Mouse (Mus musculus) adrenal gland, postnatal 25 days (tissue): ENCODE measurements around the gene Os9. TPM values are rescaled to one million over a fixed set of nuclear protein-coding genes. Genes with fewer than 3 reads are reported as not detected.
"Not testable (repeated sequence)": the region's sequence is repeated elsewhere in the genome, so short reads cannot be mapped to it uniquely, and the experiment has no call there.

Experiments used
- DNase-seq: peaks from one replicate; pipeline ENCODE4 v3.0.0; 2021; ENCODE audit warnings: mixed read lengths
- total RNA-seq: library from RNA; stranded (reverse); gene quantifications from 2 replicates; pipeline ENCODE4 v1.2.3, GENCODE M21; 2021

The Os9 gene
- total RNA-seq, 1 experiment from 2014 or later, result 150 TPM

GRCm38 (mm10) chr10:127063913-127064870 is 56.7 kb downstream of the Os9 start:
- no peak for DNase-seq

DNA sequence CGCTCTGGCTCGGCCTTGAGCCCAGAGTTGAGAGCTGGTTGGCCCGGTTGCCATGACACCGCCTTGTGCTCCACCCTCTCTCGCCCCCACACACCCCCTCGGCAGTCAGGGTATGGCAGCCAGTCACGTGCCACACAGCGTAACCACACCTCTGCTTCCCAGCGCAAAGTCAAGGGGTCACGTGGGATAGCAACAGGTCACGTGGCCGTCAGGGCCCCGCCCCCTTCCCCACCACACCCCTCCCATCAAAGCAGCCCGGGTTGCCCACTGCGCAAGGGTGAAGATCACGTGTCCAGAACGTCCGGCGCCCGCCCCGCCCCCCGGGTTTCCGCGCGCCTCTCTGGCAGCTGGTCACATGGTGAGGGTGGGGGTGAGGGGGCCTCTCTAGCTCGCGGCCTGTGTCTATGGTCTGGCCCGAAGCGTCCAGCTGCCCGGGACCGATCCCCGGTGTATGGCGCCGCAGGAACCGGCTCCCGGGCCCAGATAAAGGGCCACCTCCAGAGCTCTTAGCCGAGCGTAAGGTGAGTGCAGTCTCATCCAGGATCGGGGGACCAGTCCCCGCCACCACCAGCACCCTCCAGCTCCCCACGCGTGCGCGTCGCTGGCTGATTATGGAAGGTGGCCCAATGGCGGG is 57.6 kb downstream of the Os9 start, which contains the start of gene Cdk4:
Cdk4 (plus strand) TSS at position 296 of the 634 bp plus-strand sequence.
- DNase-seq, result peak; percentile 99

DNA sequence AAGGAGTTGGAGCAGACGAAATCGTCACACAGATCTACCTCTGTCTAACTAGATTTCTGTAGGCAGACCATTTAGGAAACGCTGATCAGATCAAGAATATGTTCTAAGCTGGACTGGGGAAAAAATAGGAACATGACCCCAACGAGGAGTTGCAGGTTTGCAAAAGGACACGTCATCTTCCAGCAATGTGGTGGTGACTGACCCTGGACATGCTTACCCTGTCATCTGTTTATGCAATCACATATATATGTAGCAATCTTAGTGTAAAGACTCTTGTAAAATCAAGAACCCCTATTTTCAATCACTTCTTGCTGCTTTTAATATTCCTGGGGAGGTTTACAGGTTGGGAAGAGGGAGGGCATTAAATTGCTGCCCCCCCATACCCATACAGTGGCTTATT is 58.4 kb downstream of the Os9 start:
- DNase-seq, result no peak

DNA sequence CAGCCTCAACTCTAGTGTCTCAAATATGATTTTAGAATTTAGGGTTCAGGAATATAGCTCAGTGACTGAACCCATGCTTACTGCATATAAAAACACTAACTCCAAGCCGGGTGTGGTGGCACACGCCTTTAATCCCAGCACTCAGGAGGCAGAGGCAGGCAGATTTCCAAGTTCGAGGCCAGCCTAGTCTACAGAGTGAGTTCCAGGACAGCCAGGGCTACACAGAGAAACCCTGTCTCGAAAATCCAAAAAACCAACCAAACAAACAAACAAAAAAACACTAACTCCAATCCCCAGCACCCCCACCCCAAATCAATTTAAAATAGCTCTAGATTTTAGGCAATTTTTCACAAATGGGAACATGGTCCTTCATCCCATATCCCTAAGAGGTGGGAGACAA is 58.8 kb downstream of the Os9 start:
- DNase-seq, result not testable (repeated sequence)

- no peak for DNase-seq
Measured at GRCm38 (mm10) chr10:127061513-127061912, 59.4 kb downstream of the Os9 start.

DNA sequence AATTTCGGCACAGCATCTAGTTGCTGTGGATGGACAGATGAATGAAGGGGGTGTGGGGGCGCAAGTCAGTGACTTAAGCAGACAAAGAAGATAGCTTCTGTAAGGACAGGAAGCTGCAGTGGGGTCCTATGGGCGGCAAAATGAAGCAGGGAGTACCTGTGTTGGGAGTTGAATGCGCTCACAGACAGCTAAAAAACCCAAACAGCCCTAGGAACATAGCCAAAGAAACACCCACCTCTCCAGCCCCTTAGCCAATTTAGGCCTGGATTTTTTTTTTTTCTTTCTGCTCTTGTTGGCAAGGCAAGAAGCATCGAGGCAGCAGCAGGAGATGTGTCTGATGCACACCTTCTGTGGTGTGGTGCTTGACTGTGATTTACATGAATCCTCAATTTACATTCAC is 59.8 kb downstream of the Os9 start:
- DNase-seq, result no peak

DNA sequence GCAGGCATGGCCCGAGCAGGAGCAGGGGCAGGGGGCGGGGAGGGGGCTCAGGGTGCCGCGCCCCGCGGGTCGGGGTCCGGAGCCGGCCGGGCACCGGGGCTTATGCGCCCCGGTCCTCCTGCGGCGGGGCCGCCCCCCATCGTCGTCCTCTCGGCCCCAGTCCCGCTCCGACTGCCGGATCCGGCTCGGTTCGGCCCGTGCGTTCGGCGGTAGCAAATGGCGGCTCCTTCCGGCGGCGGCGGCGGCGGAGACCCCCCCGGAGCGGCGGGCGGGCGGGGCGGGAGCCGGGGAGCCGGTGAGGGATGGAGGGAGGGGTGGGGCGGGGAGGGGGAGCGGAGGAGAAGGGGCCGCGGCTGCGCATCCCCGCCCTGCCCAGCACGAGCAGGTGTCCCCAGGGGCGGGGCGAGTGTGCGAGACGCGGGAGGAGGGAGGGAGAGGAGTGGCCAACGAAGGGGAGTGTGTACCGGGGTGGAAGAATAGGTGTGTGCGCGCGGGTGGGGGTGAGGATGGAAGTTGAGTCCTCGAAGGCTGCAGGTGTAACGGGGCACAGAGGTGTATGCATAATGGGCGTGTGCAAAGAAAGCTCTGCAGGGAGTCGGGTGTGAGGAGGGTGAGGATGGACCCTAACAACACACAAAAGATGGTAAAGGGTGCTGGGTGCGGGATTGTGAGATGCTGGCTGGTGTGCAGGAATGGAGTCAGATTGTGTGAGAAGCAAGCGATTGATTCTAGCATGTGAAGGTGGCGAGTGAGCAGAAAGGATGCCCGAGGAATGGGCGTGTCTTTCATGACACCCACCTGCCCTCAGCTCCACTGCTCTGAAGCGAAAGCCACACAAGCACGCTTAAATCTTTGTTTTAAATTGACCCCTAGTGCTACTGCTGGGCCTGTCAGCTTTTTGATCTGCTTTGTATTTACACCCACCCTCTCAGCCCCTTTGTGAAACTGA is 60.7 kb downstream of the Os9 start, which contains the start of gene March9:
March9 (minus strand) TSS at position 217 of the 949 bp plus-strand sequence.
- DNase-seq, result peak; percentile 83

DNA sequence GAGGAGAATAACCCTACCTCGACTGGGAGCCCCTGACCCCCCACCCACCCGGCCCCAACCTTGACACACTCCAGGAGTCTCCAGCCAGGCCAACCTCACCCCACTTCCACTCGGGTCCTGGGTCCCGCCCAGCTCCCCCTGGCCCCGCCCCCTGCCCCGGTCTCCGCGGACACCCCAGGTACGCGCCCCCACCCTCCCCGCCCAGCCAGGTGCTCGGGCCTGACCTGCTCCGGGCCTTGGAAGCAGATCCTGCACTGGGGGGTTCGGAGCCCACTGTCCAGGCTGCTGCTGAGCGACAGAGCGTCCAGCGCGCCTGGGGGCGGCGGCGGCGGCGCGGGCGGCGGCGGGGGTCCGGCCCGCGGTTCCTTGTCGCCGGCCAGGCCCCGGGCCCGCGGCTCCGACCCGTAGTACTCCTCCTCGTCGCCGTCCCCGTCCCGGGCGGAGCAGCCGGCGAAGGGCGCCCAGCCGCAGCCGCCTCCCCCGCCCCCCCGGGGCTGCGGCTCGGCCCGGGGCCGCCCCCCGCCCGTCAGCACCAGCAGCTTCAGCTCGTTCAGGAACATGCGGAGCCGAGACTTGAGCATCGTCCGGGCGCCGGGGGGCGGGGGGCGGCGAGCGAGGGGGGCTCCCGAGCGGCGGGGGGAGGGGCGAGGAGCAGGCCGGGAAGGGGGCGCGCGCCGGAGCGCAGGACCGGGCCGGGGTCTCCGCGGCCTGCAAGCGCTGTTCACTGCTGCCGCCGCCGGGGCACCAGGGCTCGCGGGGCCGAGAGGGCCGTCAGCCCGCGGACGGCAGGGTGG is 61.6 kb downstream of the Os9 start:
- DNase-seq, result peak; percentile 26

- no peak for DNase-seq
Measured at GRCm38 (mm10) chr10:127058708-127059107, 62.2 kb downstream of the Os9 start.

GRCm38 (mm10) chr10:127058161-127058560 is 62.8 kb downstream of the Os9 start:
- peak; percentile 80 for DNase-seq

DNA sequence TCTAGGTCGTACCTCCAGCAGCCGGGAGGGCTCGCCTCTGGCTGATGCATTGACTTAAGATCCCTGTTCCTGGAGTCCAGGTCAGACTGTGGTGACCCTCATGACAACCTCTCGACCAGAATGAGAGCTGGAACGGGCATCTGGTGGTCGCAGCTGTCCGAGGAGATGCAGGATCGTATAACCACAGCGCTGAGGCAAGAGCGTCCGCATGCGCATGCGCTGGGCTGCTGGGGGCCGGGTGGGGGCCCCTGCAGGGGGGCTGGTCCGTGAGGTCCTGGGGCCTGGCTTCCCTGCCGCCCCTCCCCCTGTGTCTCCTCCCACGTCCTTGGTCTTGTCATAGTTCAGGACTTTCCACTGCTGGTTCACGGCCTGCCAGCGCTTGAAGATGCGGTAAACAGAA is 64.4 kb downstream of the Os9 start:
- no peak for DNase-seq

- DNase-seq, result no peak
Measured at GRCm38 (mm10) chr10:127055406-127055805, 65.5 kb downstream of the Os9 start.

DNA sequence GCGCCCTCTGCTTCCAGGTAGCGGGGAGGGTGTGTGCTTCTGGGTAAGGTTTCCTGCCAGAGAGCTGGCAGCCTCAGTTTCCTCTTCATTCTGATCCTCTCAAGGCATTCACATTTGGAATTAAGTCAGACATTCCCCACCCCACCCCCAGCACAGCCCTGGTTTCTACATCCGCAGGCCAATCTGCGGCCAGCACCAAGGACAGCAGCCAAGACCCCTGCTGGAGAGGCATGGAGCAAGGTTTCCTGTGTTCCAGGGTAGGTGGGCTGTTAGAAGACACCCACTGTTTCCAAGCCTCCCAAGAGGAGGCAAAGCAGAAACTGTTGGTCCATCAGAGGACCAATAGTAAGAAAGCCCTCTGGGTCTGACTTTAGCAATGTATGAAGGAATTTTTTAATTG is 66.3 kb downstream of the Os9 start:
- DNase-seq, result no peak

DNA sequence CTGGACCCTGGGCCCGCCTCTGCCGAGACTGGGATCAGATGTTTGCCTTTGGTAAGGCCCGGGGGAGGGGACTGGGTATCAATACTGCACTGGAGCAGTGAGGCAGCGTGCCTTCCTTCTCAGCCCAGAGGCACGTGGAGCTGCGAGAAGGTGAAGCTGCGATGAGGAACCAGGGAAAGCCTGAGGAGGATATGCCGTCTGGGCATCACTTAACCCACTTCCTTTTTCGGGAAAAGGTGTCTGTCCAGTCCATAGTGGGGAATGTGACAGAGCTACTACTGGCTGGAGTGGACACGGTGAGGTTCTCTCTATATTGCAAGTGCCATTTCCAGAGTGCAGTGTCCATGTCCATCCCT is 70.8 kb downstream of the Os9 start:
- no peak for DNase-seq

DNA sequence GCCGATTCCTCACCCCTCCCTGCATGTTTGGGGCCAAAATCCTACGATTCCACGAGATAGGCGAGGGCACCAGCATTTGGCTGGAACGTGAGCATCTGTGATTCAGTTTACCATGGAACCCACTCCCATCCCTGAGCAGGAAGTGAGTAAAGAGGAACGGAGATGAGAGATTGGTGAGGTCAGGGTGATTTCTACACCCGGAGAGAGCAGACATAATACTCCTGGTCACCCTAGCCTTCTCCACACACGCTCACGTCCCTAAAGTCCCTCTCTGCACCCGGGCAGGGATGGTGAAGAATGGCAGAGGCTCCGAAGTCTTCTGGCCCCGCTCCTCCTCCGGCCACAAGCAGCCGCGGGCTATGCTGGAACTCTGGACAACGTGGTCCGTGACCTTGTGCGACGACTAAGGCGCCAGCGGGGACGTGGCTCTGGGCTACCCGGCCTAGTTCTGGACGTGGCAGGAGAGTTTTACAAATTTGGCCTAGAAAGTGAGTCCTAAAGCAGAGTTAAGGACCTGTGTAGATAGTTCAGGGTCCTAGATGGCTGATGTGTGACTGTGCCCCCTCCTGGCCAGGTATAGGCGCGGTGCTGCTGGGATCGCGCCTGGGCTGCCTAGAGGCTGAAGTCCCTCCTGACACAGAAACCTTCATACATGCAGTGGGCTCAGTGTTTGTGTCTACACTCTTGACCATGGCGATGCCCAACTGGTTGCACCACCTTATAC is 71.4 kb downstream of the Os9 start:
- DNase-seq, result peak; percentile 20

DNA sequence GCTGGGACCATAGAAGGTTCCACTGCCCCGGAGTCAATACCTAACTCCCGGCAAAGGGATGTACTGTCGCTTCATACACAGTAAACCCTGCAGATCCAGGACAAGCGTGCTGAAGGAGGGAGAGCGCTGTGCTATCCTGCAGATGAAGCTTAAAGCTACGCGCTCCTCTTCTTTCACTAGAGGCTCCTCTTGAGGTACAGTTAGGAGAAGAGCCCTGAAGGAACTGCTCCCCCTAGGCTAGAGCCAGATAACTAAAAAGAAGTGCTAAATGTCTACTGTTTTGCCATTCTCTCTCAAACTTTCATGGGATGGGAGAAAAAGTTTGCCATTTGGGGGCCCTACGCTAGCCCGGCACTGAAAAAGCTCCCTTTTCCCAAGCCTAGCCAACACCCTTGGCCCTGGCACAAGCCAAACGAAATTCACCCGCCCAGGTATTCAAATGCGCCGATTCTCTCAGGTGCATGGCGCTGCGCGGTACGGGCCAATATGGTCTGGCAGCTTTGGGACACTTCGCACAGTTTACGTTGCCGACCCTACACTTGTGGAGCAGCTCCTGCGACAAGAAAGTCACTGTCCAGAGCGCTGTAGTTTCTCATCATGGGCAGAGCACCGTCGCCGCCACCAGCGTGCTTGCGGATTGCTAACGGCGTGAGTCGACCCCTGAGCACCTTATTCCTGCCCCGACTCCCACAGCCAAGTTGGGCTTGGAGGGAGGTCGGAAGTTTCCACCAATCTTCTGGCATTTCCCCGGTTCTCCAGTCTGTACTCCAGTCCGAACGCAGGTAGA is 72.1 kb downstream of the Os9 start:
- no peak for DNase-seq

DNA sequence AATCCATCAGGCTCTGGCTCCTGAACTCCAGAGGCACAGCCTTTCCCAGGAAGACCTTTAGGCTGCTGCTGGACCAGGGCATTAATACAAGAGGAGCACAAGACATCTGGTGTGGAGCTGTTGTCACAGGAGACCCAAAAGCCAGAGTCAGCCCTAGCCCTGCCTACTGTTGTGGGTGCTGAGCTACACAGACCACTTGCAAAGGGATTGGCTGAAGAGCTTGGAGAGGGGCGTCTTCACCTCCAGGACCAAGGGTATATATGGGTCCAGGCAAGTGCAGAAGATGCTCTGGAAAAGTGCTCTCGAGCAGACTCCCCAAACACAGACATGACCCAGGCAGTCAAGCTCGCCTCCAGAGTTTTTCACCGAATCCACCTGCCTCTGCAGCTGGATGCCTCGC is 73.0 kb downstream of the Os9 start, which contains the start of gene Cyp27b1:
Cyp27b1 (plus strand) TSS at position 297 of the 400 bp plus-strand sequence.
- no peak for DNase-seq
